Mouse (Mus musculus): Measurements from ENCODE around the gene Zfp609.

GRCm38 (mm10) chr9:65702286-65702685, 125.1 kb downstream of the Zfp609 start:
- no peak for TF ChIP-seq CTCF (conservative IDR thresholded peaks at IDR 0.05; ENCODE audit: low read length)
- no peak for TF ChIP-seq NANOG (IDR thresholded peaks at IDR 0.05; ENCODE audit: borderline replicate concordance, low read length)
- no peak for TF ChIP-seq POU5F1 (IDR thresholded peaks at IDR 0.05; ENCODE audit: borderline replicate concordance, low read length)
